ENCODE assay signal across 8 mouse cellular contexts in the genomic region with DNA sequence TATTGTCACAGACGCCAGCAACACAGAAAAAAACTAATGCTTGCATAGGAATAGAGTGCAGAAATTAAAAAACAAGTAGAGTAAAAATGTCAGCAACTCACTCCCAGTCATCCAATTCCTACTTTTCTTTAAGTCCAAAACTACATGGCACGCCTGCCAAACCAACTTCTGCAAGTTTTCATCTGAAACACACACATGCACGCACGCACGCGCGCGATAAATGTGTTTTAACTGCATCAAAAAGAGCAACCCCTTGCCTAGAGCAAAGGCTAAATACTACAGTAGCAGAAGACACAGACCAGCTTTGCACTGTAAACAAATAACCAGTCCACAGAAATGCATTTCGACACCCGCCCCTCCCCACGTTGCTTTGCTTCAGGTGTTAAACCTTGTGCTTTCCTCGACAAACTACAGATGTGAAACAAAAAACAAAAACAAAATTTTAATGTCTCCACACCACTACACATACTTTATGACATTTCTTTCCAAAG. TPM values are rescaled to one million over a fixed set of nuclear protein-coding genes. Genes with fewer than 3 reads are reported as not detected.
DNase-seq lines count a peak whose midpoint lies in the region; ATAC-seq and TF ChIP-seq lines count a peak whose summit lies in the region.

No protein-coding gene starts in this region.

- H3K9me3 ChIP-seq in heart, embryonic 11.5 days (replicated peaks; ENCODE audit: control insufficient read depth, low read length), result no peaks in the 10 kb centered on the region
- no peaks in the 10 kb centered on the region for H3K9me3 ChIP-seq in neural tube, embryonic 12.5 days
- no peaks in the 10 kb centered on the region for H3K9me3 ChIP-seq in limb, embryonic 10.5 days (replicated peaks)

- H3K9ac ChIP-seq in heart, embryonic 11.5 days (ENCODE audit: low read depth, low read length), result no peak overlapping the region
- H3K9ac ChIP-seq in neural tube, embryonic 12.5 days, result no peak overlapping the region

- no peak for DNase-seq in heart, postnatal 4 days
- DNase-seq in neural tube, embryonic 10.5 days (ENCODE audit: extremely low spot score, low spot score), result no peak
- no peak for DNase-seq in limb, embryonic 10.5 days (ENCODE audit: low spot score)
- DNase-seq in ovary, postnatal 10 days (ENCODE audit: low spot score), result no peak
- DNase-seq in ovary, postnatal 36 days (ENCODE audit: low spot score), result no peak

- H3K27ac ChIP-seq in heart, embryonic 11.5 days (ENCODE audit: low read depth, low read length), result peak overlapping the region; percentile 86; the same call in 1 of the 2 replicates
- 0 out of 2 replicates have a peak overlapping the region, but pooled peaks have one; percentile 66 for H3K27ac ChIP-seq in neural tube, embryonic 12.5 days
- peak overlapping the region; percentile 91 for H3K27ac ChIP-seq in limb, embryonic 10.5 days
- peak overlapping the region; percentile 3; the same call in 1 of the 2 replicates for H3K27ac ChIP-seq in olfactory bulb, adult 2 months (ENCODE audit: insufficient read depth, low read depth, low read length)

- peak overlapping the region; percentile 81 for H3K4me2 ChIP-seq in heart, embryonic 11.5 days
- peak overlapping the region; percentile 71 for H3K4me2 ChIP-seq in neural tube, embryonic 12.5 days (replicated peaks)

- WGBS in heart, embryonic 11.5 days (ENCODE audit: insufficient replicate concordance), result 85% methylated on average over 12 of the region's 12 CpGs
- WGBS in neural tube, embryonic 12.5 days, result 90% methylated on average over 12 of the region's 12 CpGs
- WGBS in limb, embryonic 10.5 days, result 88% methylated on average over 12 of the region's 12 CpGs
- 76% methylated on average over 12 of the region's 12 CpGs for WGBS in olfactory bulb, adult 2 months

- no peak for ATAC-seq in heart, embryonic 11.5 days (replicated peaks; ENCODE audit: insufficient number of reproducible peaks, low FRiP score, low TSS enrichment)
- no peak for ATAC-seq in neural tube, embryonic 12.5 days (ENCODE audit: low FRiP score, low read depth)

- peaks cover 24% of the 10 kb centered on the region for H3K4me1 ChIP-seq in heart, embryonic 11.5 days (ENCODE audit: control insufficient read depth, insufficient read depth, low read length)
- peaks cover 9% of the 10 kb centered on the region; the same call in 1 of the 2 replicates for H3K4me1 ChIP-seq in neural tube, embryonic 12.5 days
- peaks cover 35% of the 10 kb centered on the region for H3K4me1 ChIP-seq in limb, embryonic 10.5 days
- peaks cover 7% of the 10 kb centered on the region; the same call in 1 of the 2 replicates for H3K4me1 ChIP-seq in olfactory bulb, adult 2 months (ENCODE audit: control insufficient read depth, insufficient read depth, low read length)

- no peaks in the 10 kb centered on the region for H3K36me3 ChIP-seq in heart, embryonic 11.5 days (ENCODE audit: control insufficient read depth, insufficient read depth, low read length)
- H3K36me3 ChIP-seq in neural tube, embryonic 12.5 days, result no peaks in the 10 kb centered on the region
- no peaks in the 10 kb centered on the region for H3K36me3 ChIP-seq in limb, embryonic 10.5 days

- TF ChIP-seq CTCF in olfactory bulb, adult 2 months (IDR thresholded peaks at IDR 0.05; ENCODE audit: insufficient read depth, low read depth, low read length), result no peak

- no peak overlapping the region for H3K4me3 ChIP-seq in heart, embryonic 11.5 days (ENCODE audit: low read depth, low read length)
- no peak overlapping the region for H3K4me3 ChIP-seq in neural tube, embryonic 12.5 days
- H3K4me3 ChIP-seq in limb, embryonic 10.5 days, result no peak overlapping the region
- H3K4me3 ChIP-seq in olfactory bulb, adult 2 months (ENCODE audit: insufficient read depth, low read depth, low read length), result no peak overlapping the region

- no peaks in the 10 kb centered on the region for H3K27me3 ChIP-seq in heart, embryonic 11.5 days (ENCODE audit: control insufficient read depth, insufficient read depth, low read length)
- no peaks in the 10 kb centered on the region for H3K27me3 ChIP-seq in neural tube, embryonic 12.5 days (replicated peaks)
- no peaks in the 10 kb centered on the region for H3K27me3 ChIP-seq in limb, embryonic 10.5 days (ENCODE audit: low read depth, poor library complexity, severe bottlenecking)

- TF ChIP-seq POLR2A in olfactory bulb, adult 2 months (IDR thresholded peaks at IDR 0.05; ENCODE audit: insufficient read depth, low read depth, low read length), result no peak

RNA-seq across cellular contexts. Expression of a gene that starts 59.5 kb away (rescaled TPM):
- polyA plus RNA-seq in heart, embryonic 11.5 days (2014; fragmentation: Nextera tagmentation; extraction: Ambion mirVana), result 39.2 and 45.7 TPM in 2 replicates
- total RNA-seq in heart, postnatal 4 days (2021), result 100 to 1,000 TPM; 118 to 122 TPM
- 53.7 and 55.6 TPM in 2 replicates for polyA plus RNA-seq in neural tube, embryonic 12.5 days (2016; fragmentation: Nextera tagmentation; extraction: Ambion mirVana)
- 27.5 and 32.6 TPM in 2 replicates for polyA plus RNA-seq in limb, embryonic 10.5 days (2016; fragmentation: Nextera tagmentation; extraction: Ambion mirVana)
- 62.6 and 277 TPM in 2 replicates for polyA plus RNA-seq in olfactory bulb, adult 2 months (2012; ENCODE audit: insufficient read depth, insufficient read length, low replicate concordance, missing spikeins)

Comparison
In these comparisons a context has a peak if more than half of its experiments do, and no peak if none do; other contexts are left out.
1. H3K27ac ChIP-seq: peak in every context shown above with its lines; median percentile 91 in limb, embryonic 10.5 days; 86 in heart, embryonic 11.5 days; 66 in neural tube, embryonic 12.5 days; 3 in olfactory bulb, adult 2 months.